ENCODE assay signal across 25 mouse cellular contexts in genomic region chr13:47734415-47734814, GRCm38 (mm10).
"Had no signal": no experiment of that assay in that cellular context is flagged by ENCODE, and none has a peak within 500 bp of the region (broad histone marks: within the 10 kb centered on the region; RNA-seq: fewer than 3 reads in every experiment).

No protein-coding gene starts in this region.

- H3K27ac ChIP-seq: gastrocnemius, adult 2 months; heart, embryonic 10.5 days; hindbrain, embryonic 10.5 days; layer of hippocampus, adult 2 months; limb, embryonic 10.5 days; limb, embryonic 12.5 days; liver, embryonic 13.5 days had no signal

- DNase-seq: gastrocnemius, adult 2 months; gastrocnemius, postnatal 10 days; gastrocnemius, postnatal 25 days; heart, adult 18-20 months; heart, postnatal 10 days; heart, postnatal 4 days; kidney, adult 18-20 months; kidney, adult 8-10 months; kidney, postnatal 10 days; kidney, postnatal 25 days; kidney, postnatal 4 days; layer of hippocampus, adult 9-11 months; layer of hippocampus, postnatal 36 days; liver; liver, embryonic 13.5 days had no signal

- H3K27me3 ChIP-seq: heart, embryonic 12.5 days; hindbrain, embryonic 13.5 days; limb, embryonic 12.5 days; liver, embryonic 13.5 days had no signal

- H3K4me1 ChIP-seq: heart, embryonic 10.5 days; heart, embryonic 12.5 days; limb, embryonic 10.5 days; limb, embryonic 12.5 days; liver, embryonic 13.5 days had no signal

- H3K4me3 ChIP-seq: gastrocnemius, adult 2 months; heart, embryonic 10.5 days; heart, embryonic 12.5 days; hindbrain, embryonic 10.5 days; hindbrain, embryonic 13.5 days; layer of hippocampus, adult 2 months; limb, embryonic 10.5 days; limb, embryonic 12.5 days; liver, embryonic 13.5 days had no signal

- ATAC-seq: forebrain, embryonic 16.5 days; hindbrain, embryonic 16.5 days had no signal

- H3K4me2 ChIP-seq: heart, embryonic 12.5 days; hindbrain, embryonic 13.5 days; limb, embryonic 12.5 days; liver, embryonic 11.5 days; liver, embryonic 13.5 days had no signal

- H3K9ac ChIP-seq: heart, embryonic 12.5 days; hindbrain, embryonic 13.5 days; limb, embryonic 12.5 days; liver, embryonic 13.5 days had no signal

- H3K9me3 ChIP-seq: heart, embryonic 10.5 days; hindbrain, embryonic 10.5 days; limb, embryonic 10.5 days; limb, embryonic 12.5 days had no signal

- H3K36me3 ChIP-seq: heart, embryonic 10.5 days; heart, embryonic 12.5 days; hindbrain, embryonic 10.5 days; hindbrain, embryonic 13.5 days; limb, embryonic 10.5 days; limb, embryonic 12.5 days; liver, embryonic 13.5 days had no signal
